Mouse (Mus musculus) cerebellum, adult 2 months (tissue): ENCODE data around the gene Agmo.

ENCODE experiments used
- CTCF ChIP-seq: fragments of 200-500 bp; IDR thresholded peaks from 2 replicates; pipeline ENCODE4 v1.5.1; 2011; ENCODE audit warnings: low read depth, mild to moderate bottlenecking, control low read depth, low read length, moderate library complexity, borderline replicate concordance; ENCODE audit not compliant: insufficient read depth
- POLR2A ChIP-seq: fragments of 200-500 bp; IDR thresholded peaks from 2 replicates; pipeline ENCODE4 v1.6.1; 2011; ENCODE audit warnings: low read length, control low read depth, borderline replicate concordance; ENCODE audit not compliant: insufficient read depth

DNA sequence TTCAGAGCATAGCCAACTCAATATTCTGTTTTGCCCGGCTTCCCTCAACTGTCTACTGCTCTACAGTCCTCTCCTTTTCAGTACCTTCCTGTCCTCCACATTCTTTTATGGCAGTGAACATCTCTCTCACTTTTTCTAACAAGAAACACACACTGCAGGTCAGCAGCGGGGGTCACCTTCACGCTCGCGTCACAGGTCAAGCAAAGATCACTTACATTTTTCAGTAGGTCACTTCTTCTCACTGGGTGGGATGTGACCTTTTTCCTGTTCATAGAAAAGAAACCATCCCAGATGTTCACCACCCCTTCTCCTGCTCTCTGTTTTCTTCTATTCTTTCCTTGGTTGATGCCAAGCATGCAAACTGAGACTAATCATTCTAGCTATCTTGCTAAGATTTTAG is 230.2 kb downstream of the Agmo start:
- TF ChIP-seq POLR2A (no peak), CTCF (no peak)
